Mouse (Mus musculus) stomach, embryonic 14.5 days (tissue): ENCODE results near the gene Sit1. TPM values are rescaled to one million over a fixed set of nuclear protein-coding genes. Genes with fewer than 3 reads are reported as not detected.

Experiments
- ATAC-seq: fragments of 200-750 bp; cut with Nextera tagmentation; 2 replicates; pipeline ENCODE4 v1.8.0; 2017; ENCODE audit warnings: low read depth, moderate TSS enrichment; ENCODE audit not compliant: insufficient number of reproducible peaks, insufficient read depth, low FRiP score
- H3K27ac ChIP-seq: fragments of 300-500 bp; sonication (generic); 2 replicates; pipeline ENCODE4 v1.5.1; 2014; ENCODE audit warnings: mild to moderate bottlenecking, low read length, moderate library complexity, mixed read lengths
- H3K27me3 ChIP-seq: fragments of 300-500 bp; sonication (generic); 2 replicates; pipeline ENCODE4 v1.6.1; 2014; ENCODE audit warnings: low read length, control low read depth, mixed read lengths; ENCODE audit not compliant: control insufficient read depth, insufficient read depth
- H3K36me3 ChIP-seq: fragments of 300-500 bp; sonication (generic); 2 replicates; pipeline ENCODE4 v1.6.1; 2014; ENCODE audit warnings: mild to moderate bottlenecking, control low read depth, low read length, moderate library complexity, mixed read lengths; ENCODE audit not compliant: control insufficient read depth, insufficient read depth
- H3K4me1 ChIP-seq: fragments of 300-500 bp; sonication (generic); 2 replicates; pipeline ENCODE4 v1.6.1; 2014; ENCODE audit warnings: low read length, control low read depth, mixed read lengths; ENCODE audit not compliant: control insufficient read depth, insufficient read depth
- H3K4me2 ChIP-seq: fragments of 300-500 bp; sonication (generic); replicated peaks from 2 replicates; pipeline ENCODE4 v1.6.1; 2014; ENCODE audit warnings: low read depth, low read length, control low read depth
- H3K4me3 ChIP-seq: fragments of 300-500 bp; sonication (generic); 2 replicates; pipeline ENCODE4 v1.5.1; 2014; ENCODE audit warnings: low read depth, low read length, control low read depth
- H3K9ac ChIP-seq: fragments of 300-500 bp; sonication (generic); replicated peaks from 2 replicates; pipeline ENCODE4 v1.6.1; 2014; ENCODE audit warnings: low read depth, mild to moderate bottlenecking, control low read depth, low read length, moderate library complexity, mixed read lengths
- H3K9me3 ChIP-seq: fragments of 300-500 bp; sonication (generic); 2 replicates; pipeline ENCODE4 v1.6.1; 2016; ENCODE audit warnings: low read depth, low read length, control low read depth; ENCODE audit not compliant: control insufficient read depth
- whole genome bisulfite sequencing: fragments of 180-500 bp; shearing (Covaris S2); extraction: QIAGEN DNeasy Blood & Tissue Kit; methylation state at CpG from one replicate; pipeline ENCODE4 v1.1.7; 2014; 5-methylcytosine and 5-hydroxymethylcytosine counted together
- polyA plus RNA-seq: library from polyadenylated mRNA; unstranded; fragments of >200 nt; fragmentation: Nextera tagmentation; extraction: Ambion mirVana; gene quantifications from 2 replicates; pipeline ENCODE4 v1.2.1, GENCODE M21; 2014

Gene Sit1
- polyA plus RNA-seq, 1 experiment from 2014 or later: not detected

DNA sequence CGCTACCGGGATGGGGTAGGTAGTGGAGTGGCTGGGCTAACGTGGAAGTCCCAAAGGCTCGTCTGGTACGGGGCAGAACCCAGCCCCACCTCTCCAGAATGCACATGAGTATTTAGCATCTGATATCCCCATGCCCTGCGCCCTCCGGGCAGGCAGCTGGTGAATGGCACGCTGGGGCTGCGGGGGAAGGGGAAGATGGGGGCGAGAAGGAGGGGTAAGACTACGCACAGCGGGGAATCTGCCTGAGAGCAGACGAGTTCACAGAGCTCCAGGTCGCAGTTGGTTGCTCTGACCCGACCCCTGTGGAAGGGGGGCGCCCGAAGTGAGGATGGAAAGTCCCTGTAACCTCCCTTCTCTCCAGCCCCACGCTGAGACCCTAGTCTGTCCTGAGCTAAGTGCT is 30.1 kb downstream of the Sit1 start:
- Histone ChIP-seq H3K4me2 (peak overlapping the region; percentile 36), H3K27ac (no peak overlapping the region), H3K9ac (no peak overlapping the region), H3K4me1 (peaks cover 12% of the 10 kb centered on the region; the same call in 1 of the 2 replicates), H3K27me3 (peaks cover 6% of the 10 kb centered on the region; the same call in 1 of the 2 replicates), H3K4me3 (peak overlapping the region; percentile 16; the same call in 1 of the 2 replicates), H3K36me3 (no peaks in the 10 kb centered on the region), H3K9me3 (no peaks in the 10 kb centered on the region)
- 3% methylated on average over 18 of the region's 18 CpGs for WGBS
- no peak for ATAC-seq

- ATAC-seq: no peak
- Histone ChIP-seq H3K4me1 (peaks cover 12% of the 10 kb centered on the region; the same call in 1 of the 2 replicates), H3K9ac (no peak overlapping the region), H3K36me3 (peaks cover 6% of the 10 kb centered on the region), H3K4me3 (no peak overlapping the region), H3K4me2 (no peak overlapping the region), H3K27me3 (peaks cover 6% of the 10 kb centered on the region; the same call in 1 of the 2 replicates), H3K27ac (no peak overlapping the region), H3K9me3 (no peaks in the 10 kb centered on the region)
- WGBS: 49% methylated on average over 11 of the region's 11 CpGs
Measured at GRCm38 (mm10) chr4:43452315-43452714, 31.2 kb downstream of the Sit1 start.

GRCm38 (mm10) chr4:43448554-43448953 is 35.0 kb downstream of the Sit1 start:
- H3K9me3 ChIP-seq: no peaks in the 10 kb centered on the region
- no peak overlapping the region for H3K27ac ChIP-seq
- H3K9ac ChIP-seq: no peak overlapping the region
- H3K4me2 ChIP-seq: no peak overlapping the region
- no peak for ATAC-seq
- H3K27me3 ChIP-seq: no peaks in the 10 kb centered on the region
- peaks cover 35% of the 10 kb centered on the region for H3K36me3 ChIP-seq
- WGBS: 85% methylated on average over 3 of the region's 3 CpGs
- peaks cover 11% of the 10 kb centered on the region for H3K4me1 ChIP-seq
- H3K4me3 ChIP-seq: no peak overlapping the region

DNA sequence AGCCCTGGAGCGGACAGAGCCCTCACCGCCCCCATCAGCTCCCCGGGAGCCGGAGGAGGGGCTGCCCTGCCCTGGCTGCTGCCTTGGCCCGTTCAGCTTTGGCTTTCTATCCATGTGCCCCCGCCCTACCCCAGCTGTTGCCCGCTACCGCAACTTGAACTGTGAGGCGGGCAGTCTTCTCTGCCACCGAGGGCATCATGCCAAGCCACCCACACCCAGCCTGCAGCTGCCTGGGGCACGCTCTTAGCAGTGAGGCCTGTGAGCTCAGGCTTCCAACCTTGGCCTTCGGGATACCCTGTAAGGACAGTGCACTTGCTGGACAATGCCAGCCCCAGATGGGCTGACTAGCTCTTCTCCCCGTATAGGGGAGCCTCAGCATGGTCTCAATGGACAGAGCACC is 36.3 kb downstream of the Sit1 start:
- peaks cover 35% of the 10 kb centered on the region for H3K36me3 ChIP-seq
- no peak overlapping the region for H3K4me2 ChIP-seq
- no peak for ATAC-seq
- WGBS: 88% methylated on average over 13 of the region's 13 CpGs
- H3K4me3 ChIP-seq: no peak overlapping the region
- H3K9me3 ChIP-seq: no peaks in the 10 kb centered on the region
- H3K9ac ChIP-seq: no peak overlapping the region
- H3K27me3 ChIP-seq: no peaks in the 10 kb centered on the region
- no peak overlapping the region for H3K27ac ChIP-seq
- H3K4me1 ChIP-seq: peaks cover 8% of the 10 kb centered on the region

DNA sequence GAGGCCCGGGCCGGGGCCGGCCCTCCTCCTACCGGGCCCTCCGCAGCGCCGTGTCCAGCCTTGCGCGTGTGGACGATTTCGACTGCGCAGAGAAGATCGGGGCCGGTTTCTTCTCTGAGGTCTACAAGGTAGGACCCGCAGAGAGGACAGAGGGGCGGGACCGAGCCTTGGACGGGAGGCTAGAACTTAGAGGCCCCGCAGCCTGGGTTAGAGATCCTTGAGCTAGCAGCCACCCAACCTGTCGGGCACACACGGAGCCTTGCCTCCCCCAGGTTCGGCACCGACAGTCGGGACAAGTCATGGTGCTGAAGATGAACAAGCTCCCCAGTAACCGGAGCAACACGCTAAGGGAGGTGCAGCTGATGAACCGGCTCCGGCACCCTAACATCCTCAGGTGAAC is 40.0 kb downstream of the Sit1 start:
- Histone ChIP-seq H3K4me3 (peak overlapping the region; percentile 87), H3K36me3 (peaks cover 35% of the 10 kb centered on the region), H3K9me3 (no peaks in the 10 kb centered on the region), H3K9ac (peak overlapping the region; percentile 95), H3K27me3 (no peaks in the 10 kb centered on the region), H3K4me2 (peak overlapping the region; percentile 97), H3K27ac (peak overlapping the region; percentile 90), H3K4me1 (peaks cover 8% of the 10 kb centered on the region)
- under 1% methylated on average over 24 of the region's 28 CpGs for WGBS
- ATAC-seq: no peak

DNA sequence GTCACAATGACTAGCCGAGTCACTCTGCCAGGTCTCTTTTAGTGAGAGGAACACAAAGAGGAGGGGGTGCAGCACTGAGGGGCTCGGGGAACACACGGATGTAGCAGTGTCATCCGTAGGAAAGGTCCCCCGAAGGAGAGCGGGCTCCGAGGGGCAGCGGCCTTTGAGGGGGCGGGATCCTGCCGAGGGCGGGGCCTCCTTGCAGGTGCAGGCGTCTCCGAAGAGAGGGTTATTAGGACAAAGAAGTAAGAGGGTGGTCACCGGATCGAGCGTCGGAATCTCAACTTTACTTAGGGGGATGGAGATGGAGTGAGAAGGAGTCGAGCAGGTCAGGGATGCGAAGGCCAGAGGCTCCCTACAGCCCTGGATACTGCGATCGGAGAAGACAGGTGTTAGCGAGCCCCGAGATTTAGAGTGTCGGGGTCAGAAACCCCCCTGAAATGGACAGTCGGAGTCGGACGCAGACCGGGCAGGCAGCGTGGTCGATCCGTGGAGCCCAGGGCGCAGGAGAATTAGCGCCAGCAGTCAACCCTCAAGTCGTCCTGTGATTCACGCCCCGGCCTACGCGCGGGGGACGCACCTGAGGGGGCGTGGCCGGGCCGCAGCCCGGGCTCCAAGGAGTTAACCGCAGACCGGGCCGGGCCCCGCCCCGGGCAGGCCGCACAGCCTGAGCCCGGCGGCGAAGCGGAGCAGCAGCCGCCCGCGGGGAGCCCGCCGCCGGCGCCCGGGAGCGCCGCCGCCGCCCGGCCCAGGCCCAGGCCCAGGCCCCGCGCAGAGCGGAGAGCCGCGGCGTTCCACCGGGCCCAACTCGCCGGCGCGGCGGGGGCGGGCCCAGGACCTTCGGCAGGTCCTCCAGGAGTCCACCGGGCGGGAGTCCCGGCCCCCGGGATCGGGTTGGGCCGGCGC is 40.8 kb downstream of the Sit1 start:
- WGBS: 0% methylated on average over 56 of the region's 88 CpGs
- no peaks in the 10 kb centered on the region for H3K27me3 ChIP-seq
- H3K9me3 ChIP-seq: no peaks in the 10 kb centered on the region
- peak overlapping the region; percentile 90 for H3K27ac ChIP-seq
- H3K4me2 ChIP-seq: peak overlapping the region; percentile 97
- H3K36me3 ChIP-seq: peaks cover 33% of the 10 kb centered on the region
- peaks cover 8% of the 10 kb centered on the region for H3K4me1 ChIP-seq
- H3K9ac ChIP-seq: peak overlapping the region; percentile 95
- ATAC-seq: peak; percentile 66
- H3K4me3 ChIP-seq: peak overlapping the region; percentile 87

GRCm38 (mm10) chr4:43442044-43442443 is 41.5 kb downstream of the Sit1 start:
- peak overlapping the region; percentile 90 for H3K27ac ChIP-seq
- peak overlapping the region; percentile 95 for H3K9ac ChIP-seq
- ATAC-seq: peak; percentile 92
- under 1% methylated on average over 33 of the region's 33 CpGs for WGBS
- no peaks in the 10 kb centered on the region for H3K9me3 ChIP-seq
- H3K36me3 ChIP-seq: peaks cover 26% of the 10 kb centered on the region
- H3K4me2 ChIP-seq: peak overlapping the region; percentile 97
- peaks cover 8% of the 10 kb centered on the region for H3K4me1 ChIP-seq
- peak overlapping the region; percentile 87 for H3K4me3 ChIP-seq
- no peaks in the 10 kb centered on the region for H3K27me3 ChIP-seq

- Histone ChIP-seq H3K4me2 (peak within 1 kb of the TSS; percentile 97), H3K9ac (peak within 1 kb of the TSS; percentile 95), H3K4me1 (peaks cover 8% of the 10 kb centered on the region), H3K9me3 (no peaks in the 10 kb centered on the region), H3K27ac (peak within 1 kb of the TSS; percentile 90), H3K4me3 (peak within 1 kb of the TSS; percentile 87), H3K27me3 (no peaks in the 10 kb centered on the region), H3K36me3 (peaks cover 22% of the 10 kb centered on the region)
- ATAC-seq: no peak
- 26% methylated on average over 4 of the region's 4 CpGs for WGBS
Measured at GRCm38 (mm10) chr4:43441639-43442038, 41.9 kb downstream of the Sit1 start, which contains the start of gene Tesk1. Tesk1 (plus strand) TSS chr4:43441939.
